Mouse (Mus musculus) layer of hippocampus, adult 2 months (tissue): ENCODE measurements around the gene Rel. TPM values are rescaled to one million over a fixed set of nuclear protein-coding genes. Genes with fewer than 3 reads are reported as not detected.

Experiments
- DNase-seq, 2 experiments: peaks; one replicate each; pipeline ENCODE4 v3.0.0; 2022; ENCODE audit warnings: low spot score in 2 of 2
- H3K27ac ChIP-seq: fragments of 200-600 bp; 2 replicates; pipeline ENCODE4 v1.8.1; 2022
- H3K4me3 ChIP-seq: fragments of 200-600 bp; 2 replicates; pipeline ENCODE4 v1.8.1; 2022; ENCODE audit warnings: mild to moderate bottlenecking
- CTCF ChIP-seq: fragments of 200-600 bp; conservative IDR thresholded peaks from 2 replicates; pipeline ENCODE4 v1.8.1; 2022; ENCODE audit warnings: antibody characterized with exemption, mild to moderate bottlenecking, moderate library complexity
- total RNA-seq, 2 experiments: library from RNA; stranded (reverse); gene quantifications; 2 replicates each; pipeline ENCODE4 v1.2.3; 2021

Rel gene
- total RNA-seq, 2 experiments from 2014 or later: 2.7 to 2.9 TPM

GRCm38 (mm10) chr11:23695847-23696246 is 74.9 kb downstream of the Rel start:
- H3K27ac ChIP-seq: peak overlapping the region; percentile 28; the same call in 1 of the 2 replicates
- no peak for TF ChIP-seq CTCF
- no peak overlapping the region for H3K4me3 ChIP-seq
- DNase-seq: no peak

DNA sequence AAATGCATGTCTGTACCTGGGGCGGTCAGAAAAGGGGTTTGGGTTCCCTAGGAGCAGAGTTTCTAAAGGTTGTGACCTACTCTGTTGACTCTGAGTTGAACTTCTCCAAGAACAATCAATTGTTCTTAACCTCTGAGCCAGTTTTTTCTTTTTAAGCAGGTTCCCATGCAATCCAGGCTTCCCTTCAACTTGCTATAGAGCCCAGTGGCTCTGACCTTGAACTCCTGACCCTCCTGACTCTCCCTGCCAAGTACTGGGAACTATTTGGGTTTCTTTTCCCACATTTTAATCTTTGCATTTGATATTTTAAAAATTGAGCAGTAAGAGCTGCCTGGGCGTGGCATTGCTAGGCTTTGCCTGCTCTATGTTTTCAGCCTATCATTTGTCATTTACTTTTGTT is 77.5 kb downstream of the Rel start:
- TF ChIP-seq CTCF: no peak
- Histone ChIP-seq H3K4me3 (no peak overlapping the region), H3K27ac (no peak overlapping the region)
- no peak for DNase-seq

GRCm38 (mm10) chr11:23688060-23688459 is 82.7 kb downstream of the Rel start:
- H3K27ac ChIP-seq: no peak overlapping the region
- DNase-seq: no peak
- no peak for TF ChIP-seq CTCF

More at GRCm38 (mm10) chr11:23688060-23688459, 82.7 kb downstream of the Rel start:
- no peak overlapping the region for H3K4me3 ChIP-seq

Other genes starting within 250 kb of the Rel start
- gene 1700093K21Rik, start 249.8 kb downstream of the Rel start, total RNA-seq: not detected
- 10 to 100 TPM; 35.3 to 36.0 TPM for gene 0610010F05Rik, start 137.3 kb downstream of the Rel start, total RNA-seq
- gene Pus10, start 105.3 kb downstream of the Rel start, total RNA-seq: 10 to 100 TPM; 18.6 to 21.1 TPM
- 10 to 100 TPM; 22.8 to 34.0 TPM for gene Pex13, start 105.0 kb downstream of the Rel start, total RNA-seq
- gene Papolg, start 124.3 kb upstream of the Rel start, total RNA-seq: 10 to 100 TPM; 19.3 to 19.7 TPM